Mouse (Mus musculus) hindbrain, postnatal 0 days (tissue): ENCODE results near the gene Junb. TPM values are rescaled to one million over a fixed set of nuclear protein-coding genes. Genes with fewer than 3 reads are reported as not detected.

Experiments
- ATAC-seq: fragments of 200-750 bp; cut with Nextera tagmentation; 2 replicates; pipeline ENCODE4 v1.8.0; 2017; ENCODE audit warnings: mild to moderate bottlenecking, moderate TSS enrichment, moderate library complexity
- DNase-seq: peaks from one replicate; pipeline ENCODE4 v3.0.0-alpha.2; 2015; ENCODE audit warnings: low spot score
- H3K27ac ChIP-seq: fragments of 300-500 bp; sonication (generic); 2 replicates; pipeline ENCODE4 v1.5.1; 2014; ENCODE audit warnings: mild to moderate bottlenecking
- H3K27me3 ChIP-seq: fragments of 300-500 bp; sonication (generic); 2 replicates; pipeline ENCODE4 v1.6.1; 2014; ENCODE audit warnings: low read length, mixed read lengths; ENCODE audit not compliant: insufficient read depth
- H3K36me3 ChIP-seq: fragments of 300-500 bp; sonication (generic); 2 replicates; pipeline ENCODE4 v1.6.1; 2014; ENCODE audit warnings: low read length, mixed read lengths; ENCODE audit not compliant: insufficient read depth
- H3K4me1 ChIP-seq: fragments of 300-500 bp; sonication (generic); 2 replicates; pipeline ENCODE4 v1.6.1; 2014; ENCODE audit warnings: antibody characterized with exemption, low read length, mixed read lengths; ENCODE audit not compliant: insufficient read depth
- H3K4me2 ChIP-seq: fragments of 300-500 bp; sonication (generic); 2 replicates; pipeline ENCODE4 v1.6.1; 2014; ENCODE audit warnings: low read depth, mild to moderate bottlenecking, low read length, moderate library complexity, mixed read lengths
- H3K4me3 ChIP-seq: fragments of 300-500 bp; sonication (generic); 2 replicates; pipeline ENCODE4 v1.5.1; 2014; ENCODE audit warnings: low read length
- H3K9ac ChIP-seq: fragments of 300-500 bp; sonication (generic); replicated peaks from 2 replicates; pipeline ENCODE4 v1.6.1; 2014; ENCODE audit warnings: mild to moderate bottlenecking, low read length, moderate library complexity, mixed read lengths
- H3K9me3 ChIP-seq: fragments of 300-500 bp; sonication (generic); 2 replicates; pipeline ENCODE4 v1.6.1; 2016; ENCODE audit warnings: low read length, mixed read lengths
- CTCF ChIP-seq: IDR thresholded peaks from 2 replicates; pipeline ENCODE4 v1.5.1; 2016; ENCODE audit warnings: antibody characterized with exemption, control low read depth, low read depth
- WGBS: fragments of 180-500 bp; shearing (Covaris S2); extraction: QIAGEN DNeasy Blood & Tissue Kit; methylation state at CpG from one replicate; pipeline ENCODE4 v1.1.7; 2014; 5-methylcytosine and 5-hydroxymethylcytosine counted together
- polyA plus RNA-seq: library from polyadenylated mRNA; unstranded; fragments of >200 nt; fragmentation: Nextera tagmentation; extraction: Ambion mirVana; gene quantifications from 2 replicates; pipeline ENCODE4 v1.2.1, GENCODE M21; 2015
- total RNA-seq: library from RNA; depleted of rRNA; stranded (reverse); fragments of >200 nt; gene quantifications from 2 replicates; pipeline ENCODE4 v1.2.3, GENCODE M21; 2014

The Junb gene
- total and polyA plus RNA-seq, 2 experiments from 2014 or later: 7.9 to 17.8 TPM

- Histone ChIP-seq H3K27me3 (no peaks in the 10 kb centered on the region), H3K9ac (no peak overlapping the region; the same call in 1 of the 2 replicates), H3K4me1 (peaks cover 16% of the 10 kb centered on the region), H3K27ac (no peak overlapping the region), H3K9me3 (no peaks in the 10 kb centered on the region), H3K4me2 (peak overlapping the region; percentile 84), H3K4me3 (peak overlapping the region; percentile 61; the same call in 1 of the 2 replicates), H3K36me3 (no peaks in the 10 kb centered on the region)
- ATAC-seq: no peak
- TF ChIP-seq CTCF: no peak
- 16% methylated on average over 15 of the region's 15 CpGs for WGBS
- DNase-seq: no peak
Measured at GRCm38 (mm10) chr8:84989311-84989731, 10.8 kb upstream of the Junb start.

DNA sequence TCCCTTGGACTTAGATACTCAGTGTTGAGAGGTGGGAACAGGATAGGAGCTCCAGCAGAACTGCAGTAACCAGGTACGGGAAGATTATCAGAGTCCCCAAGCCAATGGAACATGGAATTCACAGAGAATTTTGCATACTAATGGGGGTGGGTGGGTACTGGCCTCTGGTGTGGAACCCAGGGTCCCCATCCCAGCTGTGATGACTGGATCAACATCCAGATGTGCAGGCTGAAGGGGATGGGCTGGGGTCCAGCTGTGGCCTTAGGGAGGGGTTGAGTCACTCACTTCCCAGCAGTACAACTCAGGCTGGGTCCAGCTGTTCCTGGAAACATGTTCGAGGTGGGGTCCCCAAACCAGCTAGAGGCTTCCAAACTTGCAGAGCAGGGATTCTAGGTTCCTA is 9.4 kb upstream of the Junb start:
- Histone ChIP-seq H3K9ac (no peak overlapping the region), H3K27ac (no peak overlapping the region), H3K9me3 (no peaks in the 10 kb centered on the region), H3K4me1 (peaks cover 16% of the 10 kb centered on the region), H3K36me3 (no peaks in the 10 kb centered on the region), H3K4me2 (no peak overlapping the region), H3K4me3 (no peak overlapping the region), H3K27me3 (no peaks in the 10 kb centered on the region)
- ATAC-seq (no peak), DNase-seq (no peak)
- no peak for TF ChIP-seq CTCF
- WGBS: 71% methylated on average over 2 of the region's 2 CpGs

GRCm38 (mm10) chr8:84987388-84987787 is 8.9 kb upstream of the Junb start:
- ATAC-seq (no peak), DNase-seq (no peak)
- Histone ChIP-seq H3K36me3 (no peaks in the 10 kb centered on the region), H3K27me3 (no peaks in the 10 kb centered on the region), H3K9me3 (no peaks in the 10 kb centered on the region), H3K4me2 (no peak overlapping the region), H3K27ac (no peak overlapping the region), H3K9ac (no peak overlapping the region), H3K4me3 (no peak overlapping the region), H3K4me1 (peaks cover 16% of the 10 kb centered on the region)
- WGBS: 82% methylated on average over 5 of the region's 5 CpGs
- no peak for TF ChIP-seq CTCF

GRCm38 (mm10) chr8:84986379-84986945 is 7.9 kb upstream of the Junb start:
- WGBS: 33% methylated on average over 8 of the region's 8 CpGs
- no peak for ATAC-seq
- peak overlapping the region; percentile 52; the same call in 1 of the 2 replicates for H3K9ac ChIP-seq
- H3K27me3 ChIP-seq: no peaks in the 10 kb centered on the region
- no peaks in the 10 kb centered on the region for H3K36me3 ChIP-seq
- H3K27ac ChIP-seq: peak overlapping the region; percentile 75
- no peak for TF ChIP-seq CTCF
- H3K4me2 ChIP-seq: peak overlapping the region; percentile 99
- H3K4me1 ChIP-seq: peaks cover 16% of the 10 kb centered on the region
- no peak for DNase-seq
- H3K9me3 ChIP-seq: no peaks in the 10 kb centered on the region
- H3K4me3 ChIP-seq: peak overlapping the region; percentile 51; the same call in 1 of the 2 replicates

DNA sequence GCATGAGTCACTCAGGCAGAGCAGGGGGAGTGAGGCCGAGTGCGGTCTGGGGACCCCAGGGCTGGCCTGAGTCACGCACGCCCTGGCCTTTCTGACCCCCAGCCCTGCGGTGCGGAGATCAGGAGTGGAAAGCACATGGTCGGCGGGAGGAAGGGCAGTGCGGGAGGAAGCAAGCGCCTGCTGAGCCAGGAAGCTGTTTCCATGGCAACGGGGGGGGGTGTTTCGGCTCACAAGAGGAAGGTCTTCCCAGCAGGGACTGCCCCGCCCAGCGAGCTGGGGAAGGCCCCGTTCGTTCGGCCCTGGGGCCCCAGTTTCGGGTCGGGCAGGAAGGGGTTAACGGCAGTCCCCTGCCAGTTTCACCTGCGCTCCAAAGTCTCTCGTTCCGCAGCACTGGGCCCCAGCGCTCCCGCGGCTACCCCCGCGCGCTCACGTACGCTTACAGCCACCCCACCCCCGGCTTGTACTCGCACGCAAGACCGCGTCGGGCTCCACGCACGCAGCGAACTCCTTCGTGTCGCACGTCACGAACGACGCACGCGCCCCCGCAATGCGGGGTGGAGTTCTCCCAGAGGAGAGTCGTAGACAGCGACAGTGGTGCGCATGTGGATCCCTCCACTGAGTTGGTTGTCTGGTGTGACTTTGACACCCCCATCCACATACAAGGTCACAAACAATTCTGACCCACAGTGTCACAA is 7.3 kb upstream of the Junb start:
- Histone ChIP-seq H3K27me3 (no peaks in the 10 kb centered on the region), H3K4me2 (peak overlapping the region; percentile 99), H3K9me3 (no peaks in the 10 kb centered on the region), H3K4me3 (peak overlapping the region; percentile 51), H3K36me3 (no peaks in the 10 kb centered on the region), H3K4me1 (peaks cover 17% of the 10 kb centered on the region), H3K9ac (peak overlapping the region; percentile 52), H3K27ac (peak overlapping the region; percentile 75)
- DNase-seq (peak; percentile 93), ATAC-seq (peak; percentile 68)
- TF ChIP-seq CTCF: no peak
- under 1% methylated on average over 53 of the region's 53 CpGs for WGBS

GRCm38 (mm10) chr8:84985049-84985683 is 6.6 kb upstream of the Junb start:
- TF ChIP-seq CTCF: no peak
- no peaks in the 10 kb centered on the region for H3K27me3 ChIP-seq
- H3K4me3 ChIP-seq: peak overlapping the region; percentile 51
- no peak for ATAC-seq
- WGBS: 1% methylated on average over 23 of the region's 23 CpGs
- H3K4me2 ChIP-seq: peak overlapping the region; percentile 99
- peak overlapping the region; percentile 52 for H3K9ac ChIP-seq
- H3K27ac ChIP-seq: peak overlapping the region; percentile 75
- peaks cover 21% of the 10 kb centered on the region for H3K4me1 ChIP-seq
- no peaks in the 10 kb centered on the region for H3K9me3 ChIP-seq
- H3K36me3 ChIP-seq: no peaks in the 10 kb centered on the region
- no peak for DNase-seq
